8 mouse cellular contexts compared by ENCODE assay signal in the genomic region with DNA sequence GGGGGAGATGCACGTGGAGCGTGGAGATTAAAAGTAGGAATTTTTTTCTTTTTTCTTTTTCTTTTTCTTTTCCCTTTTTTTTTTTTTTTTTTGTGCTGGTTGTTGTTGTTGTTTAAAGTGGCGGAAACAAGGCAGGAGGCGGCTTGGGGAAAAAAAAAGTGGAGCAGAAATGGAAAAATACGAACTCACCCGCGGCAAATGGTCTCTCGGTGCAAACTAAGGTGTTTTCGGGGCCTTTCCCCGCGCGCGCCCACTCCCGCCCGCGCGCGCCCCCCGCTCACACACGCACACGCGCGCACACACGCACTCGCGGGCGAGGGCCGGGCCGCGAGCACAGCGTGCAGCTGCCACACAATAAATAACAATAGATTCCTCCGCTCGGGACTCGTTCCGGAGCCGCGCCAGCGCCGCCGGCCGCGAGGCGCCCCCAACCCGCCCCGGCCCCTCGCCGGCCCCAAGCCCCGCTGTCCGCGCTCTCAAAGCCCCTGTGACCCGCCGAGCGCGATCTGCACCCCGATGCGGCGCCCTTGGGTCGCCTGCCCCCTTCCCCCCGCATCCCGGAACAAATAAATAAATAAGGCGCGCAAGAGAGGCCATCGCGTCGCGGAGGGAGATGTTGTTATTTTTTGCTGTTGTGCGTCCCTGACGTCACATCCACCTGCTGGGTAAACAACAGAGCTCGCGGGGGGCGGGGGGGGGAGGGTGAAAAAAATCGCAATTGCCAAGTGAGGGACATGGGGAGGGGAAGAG. TPM values are rescaled to one million over a fixed set of nuclear protein-coding genes. Genes with fewer than 3 reads are reported as not detected.
A peak's percentile ranks its signal among the peaks of the same experiment; 100 is the strongest.
DNase-seq lines count a peak whose midpoint lies in the region; ATAC-seq lines count a peak whose summit lies in the region.

A gene (minus strand): TSS at position 363 of the 750 bp plus-strand sequence.

- H3K27ac ChIP-seq in embryonic facial prominence, embryonic 14.5 days (replicated peaks; ENCODE audit: low read depth, low read length): peak within 1 kb of the TSS; percentile 99
- H3K27ac ChIP-seq in limb, embryonic 13.5 days: peak within 1 kb of the TSS; percentile 98
- peak within 1 kb of the TSS; percentile 99 for H3K27ac ChIP-seq in midbrain, embryonic 15.5 days

- WGBS in embryonic facial prominence, embryonic 14.5 days: under 1% methylated on average over 50 of the region's 72 CpGs
- 1% methylated on average over 65 of the region's 72 CpGs for WGBS in limb, embryonic 13.5 days
- under 1% methylated on average over 62 of the region's 72 CpGs for WGBS in midbrain, embryonic 15.5 days

- no peaks in the 10 kb centered on the region for H3K27me3 ChIP-seq in embryonic facial prominence, embryonic 14.5 days (replicated peaks; ENCODE audit: control insufficient read depth, insufficient read depth, low read length)
- no peaks in the 10 kb centered on the region for H3K27me3 ChIP-seq in limb, embryonic 13.5 days
- H3K27me3 ChIP-seq in midbrain, embryonic 15.5 days (replicated peaks): no peaks in the 10 kb centered on the region

- H3K9me3 ChIP-seq in embryonic facial prominence, embryonic 14.5 days (ENCODE audit: control insufficient read depth, low read length): peaks cover 6% of the 10 kb centered on the region; the same call in 1 of the 2 replicates
- peaks cover 8% of the 10 kb centered on the region for H3K9me3 ChIP-seq in limb, embryonic 13.5 days
- no peaks in the 10 kb centered on the region for H3K9me3 ChIP-seq in midbrain, embryonic 15.5 days

- no peaks in the 10 kb centered on the region for H3K4me1 ChIP-seq in embryonic facial prominence, embryonic 14.5 days (ENCODE audit: control insufficient read depth, insufficient read depth, low read length)
- peaks cover 27% of the 10 kb centered on the region for H3K4me1 ChIP-seq in limb, embryonic 13.5 days
- H3K4me1 ChIP-seq in midbrain, embryonic 15.5 days: peaks cover 14% of the 10 kb centered on the region

- peak within 1 kb of the TSS; percentile 81 for H3K4me3 ChIP-seq in embryonic facial prominence, embryonic 14.5 days (ENCODE audit: low read depth, low read length)
- H3K4me3 ChIP-seq in limb, embryonic 13.5 days: peak within 1 kb of the TSS; percentile 83
- peak within 1 kb of the TSS; percentile 64 for H3K4me3 ChIP-seq in midbrain, embryonic 15.5 days

- H3K4me2 ChIP-seq in embryonic facial prominence, embryonic 14.5 days (ENCODE audit: low read depth, low read length): peak within 1 kb of the TSS; percentile 89
- peak within 1 kb of the TSS; percentile 91 for H3K4me2 ChIP-seq in limb, embryonic 13.5 days (replicated peaks)
- H3K4me2 ChIP-seq in midbrain, embryonic 15.5 days: peak within 1 kb of the TSS; percentile 99

- H3K9ac ChIP-seq in embryonic facial prominence, embryonic 14.5 days (ENCODE audit: low read depth, low read length): peak within 1 kb of the TSS; percentile 91
- peak within 1 kb of the TSS; percentile 96 for H3K9ac ChIP-seq in limb, embryonic 13.5 days
- H3K9ac ChIP-seq in midbrain, embryonic 15.5 days: peak within 1 kb of the TSS; percentile 90

- DNase-seq in 3134 (ENCODE audit: extremely low read depth, insufficient read length, low spot score): peak; percentile 85
- peak; percentile 67 for DNase-seq in adrenal gland, postnatal 25 days
- peak; percentile 90 for DNase-seq in embryonic facial prominence, embryonic 14.5 days (ENCODE audit: low spot score)
- DNase-seq in heart, adult 8-10 months (ENCODE audit: low spot score): peak; percentile 80
- DNase-seq in kidney, adult 8-10 months: peak; percentile 81 to 83
- DNase-seq in spleen, adult 18-20 months: peak; percentile 21 to 34

- peak; percentile 31; the same call in 1 of the 2 replicates for ATAC-seq in embryonic facial prominence, embryonic 14.5 days (ENCODE audit: low read depth)
- no peak for ATAC-seq in limb, embryonic 13.5 days (ENCODE audit: low FRiP score, low read depth)
- peak; percentile 57 for ATAC-seq in midbrain, embryonic 15.5 days (replicated peaks)

- peaks cover 8% of the 10 kb centered on the region; the same call in 1 of the 2 replicates for H3K36me3 ChIP-seq in embryonic facial prominence, embryonic 14.5 days (ENCODE audit: control insufficient read depth, insufficient read depth, low read length)
- peaks cover 15% of the 10 kb centered on the region for H3K36me3 ChIP-seq in limb, embryonic 13.5 days
- H3K36me3 ChIP-seq in midbrain, embryonic 15.5 days (replicated peaks): no peaks in the 10 kb centered on the region; the same call in 1 of the 2 replicates

RNA-seq across cellular contexts. Expression of the gene that starts here (rescaled TPM):
- total RNA-seq in adrenal gland, postnatal 25 days (2021): 51.1 and 58.1 TPM in 2 replicates
- 80.1 and 87.9 TPM in 2 replicates for polyA plus RNA-seq in embryonic facial prominence, embryonic 14.5 days (2014; fragmentation: Nextera tagmentation; extraction: Ambion mirVana)
- total RNA-seq in heart, adult 8-10 months (2022): 10 to 100 TPM; 27.2 to 37.3 (median 31.2) TPM
- polyA plus RNA-seq in limb, embryonic 13.5 days (2015; fragmentation: Nextera tagmentation; extraction: Ambion mirVana): 137 and 141 TPM in 2 replicates
- polyA plus RNA-seq in midbrain, embryonic 15.5 days (2015; fragmentation: Nextera tagmentation; extraction: Ambion mirVana): 84.1 and 85.2 TPM in 2 replicates

Comparison
In these comparisons a context has a peak if more than half of its experiments do, and no peak if none do; other contexts are left out.
1. DNase-seq: peak in every context shown above with its lines; median percentile 90 in embryonic facial prominence, embryonic 14.5 days; 85 in 3134; 82 in kidney, adult 8-10 months; 80 in heart, adult 8-10 months; 67 in adrenal gland, postnatal 25 days; 28 in spleen, adult 18-20 months.